Mouse (Mus musculus): ENCODE measurements at regions not wholly inside any gene's neighbourhood (a gene's known extent, or its start where the extent isn't known, plus 50 kb on each side); places are given as distances from the start of the nearest gene placed in this dataset.
A peak's percentile ranks its signal among the peaks of the same experiment; 100 is the strongest.

GRCm38 (mm10) chr17:66252926-66253325 lies 129.6 kb downstream of the Ddx11 start:
- no peak for DNase-seq (ENCODE audit: low read depth, low spot score)

- no peak for DNase-seq (ENCODE audit: low read depth, low spot score)
These were observed 136.4 kb downstream of the Ddx11 start for GRCm38 (mm10) chr17:66259697-66260096.

GRCm38 (mm10) chr17:66262681-66263240 lies 139.4 kb downstream of the Ddx11 start:
- DNase-seq (ENCODE audit: low read depth, low spot score) = no peak

- no peak for DNase-seq (ENCODE audit: low read depth, low spot score)
These were observed 140.1 kb downstream of the Ddx11 start for GRCm38 (mm10) chr17:66263405-66263804.

- DNase-seq (ENCODE audit: low read depth, low spot score) = no peak
These were observed 143.5 kb downstream of the Ddx11 start for GRCm38 (mm10) chr17:66266803-66267202.

GRCm38 (mm10) chr17:66267831-66268230 lies 144.5 kb downstream of the Ddx11 start:
- no peak for DNase-seq (ENCODE audit: low read depth, low spot score)

GRCm38 (mm10) chr17:66269567-66269966 lies 146.2 kb downstream of the Ddx11 start:
- DNase-seq (ENCODE audit: low read depth, low spot score) = no peak

- no peak for DNase-seq (ENCODE audit: low read depth, low spot score)
These were observed 148.6 kb downstream of the Ddx11 start for GRCm38 (mm10) chr17:66271906-66272305.

- peak; percentile 30 for DNase-seq (ENCODE audit: low read depth, low spot score)
These were observed 153.5 kb downstream of the Ddx11 start for GRCm38 (mm10) chr17:66276778-66277177.

GRCm38 (mm10) chr17:66278037-66278436 lies 154.7 kb downstream of the Ddx11 start:
- no peak for DNase-seq (ENCODE audit: low read depth, low spot score)

GRCm38 (mm10) chr17:66285295-66285694 lies 162.0 kb downstream of the Ddx11 start:
- DNase-seq (ENCODE audit: low read depth, low spot score) = no peak
